Mouse (Mus musculus): ENCODE data around the gene Susd2. TPM values are rescaled to one million over a fixed set of nuclear protein-coding genes. Genes with fewer than 3 reads are reported as not detected.
A peak's percentile ranks its signal among the peaks of the same experiment; 100 is the strongest.

Gene Susd2
- polyA plus RNA-seq, 2 experiments = 0.84 to 1.0 TPM

- Histone ChIP-seq H3K4me3 (ENCODE audit: insufficient read depth in 1 of 2, low read depth in 2 of 2, low read length in 2 of 2) (no peak overlapping the region), H3K27me3 (ENCODE audit: control insufficient read depth, insufficient read depth, low read length) (no peaks in the 10 kb centered on the region), H3K4me1 (replicated peaks; ENCODE audit: control insufficient read depth in 2 of 2, insufficient read depth in 2 of 2, low read length in 1 of 2) (no peaks in the 10 kb centered on the region), H3K36me3 (replicated peaks; ENCODE audit: control insufficient read depth, insufficient read depth, low read depth) (no peaks in the 10 kb centered on the region), H3K4me2 (ENCODE audit: low read depth) (no peak overlapping the region), H3K9me3 (ENCODE audit: control insufficient read depth, low read length) (no peaks in the 10 kb centered on the region), H3K9ac (replicated peaks) (no peak overlapping the region), H3K27ac (no peak overlapping the region)
- whole genome bisulfite sequencing (ENCODE audit: insufficient replicate concordance) = 79% methylated on average over 12 of the region's 12 CpGs
- no peak for DNase-seq (ENCODE audit: low read depth in 3 of 3, low spot score in 3 of 3)
- no peak for ATAC-seq (ENCODE audit: insufficient read depth)
- TF ChIP-seq CTCF (IDR thresholded peaks at IDR 0.05; ENCODE audit: low read depth) (no peak), EP300 (IDR thresholded peaks at IDR 0.05; ENCODE audit: low read depth) (no peak)
These were observed 7.6 kb downstream of the Susd2 start for GRCm38 (mm10) chr10:75636084-75636786.

GRCm38 (mm10) chr10:75635693-75636055, 8.1 kb downstream of the Susd2 start:
- Histone ChIP-seq H3K4me3 (ENCODE audit: insufficient read depth in 1 of 2, low read depth in 2 of 2, low read length in 2 of 2) (no peak overlapping the region), H3K36me3 (replicated peaks; ENCODE audit: control insufficient read depth, insufficient read depth, low read depth) (no peaks in the 10 kb centered on the region), H3K4me2 (ENCODE audit: low read depth) (no peak overlapping the region), H3K9me3 (ENCODE audit: control insufficient read depth, low read length) (no peaks in the 10 kb centered on the region), H3K27ac (no peak overlapping the region), H3K27me3 (ENCODE audit: control insufficient read depth, insufficient read depth, low read length) (no peaks in the 10 kb centered on the region), H3K4me1 (replicated peaks; ENCODE audit: control insufficient read depth in 2 of 2, insufficient read depth in 2 of 2, low read length in 1 of 2) (no peaks in the 10 kb centered on the region), H3K9ac (replicated peaks) (no peak overlapping the region)
- WGBS (ENCODE audit: insufficient replicate concordance) = 3% methylated on average over 9 of the region's 9 CpGs
- peak; percentile 54 to 74 (median 61) for DNase-seq (ENCODE audit: low read depth in 3 of 3, low spot score in 3 of 3)
- no peak for TF ChIP-seq EP300 (IDR thresholded peaks at IDR 0.05; ENCODE audit: low read depth)
- peak; percentile 99 for TF ChIP-seq CTCF (IDR thresholded peaks at IDR 0.05; ENCODE audit: low read depth)
- peak; percentile 58; the same call in 1 of the 2 replicates for ATAC-seq (ENCODE audit: insufficient read depth)

GRCm38 (mm10) chr10:75635019-75635692, 8.7 kb downstream of the Susd2 start:
- no peaks in the 10 kb centered on the region for H3K4me1 ChIP-seq (replicated peaks; ENCODE audit: control insufficient read depth in 2 of 2, insufficient read depth in 2 of 2, low read length in 1 of 2)
- ATAC-seq (ENCODE audit: insufficient read depth) = peak; percentile 22; the same call in 1 of the 2 replicates
- H3K36me3 ChIP-seq (replicated peaks; ENCODE audit: control insufficient read depth, insufficient read depth, low read depth) = no peaks in the 10 kb centered on the region
- no peak overlapping the region for H3K4me3 ChIP-seq (ENCODE audit: insufficient read depth in 1 of 2, low read depth in 2 of 2, low read length in 2 of 2)
- 57% methylated on average over 14 of the region's 14 CpGs for WGBS (ENCODE audit: insufficient replicate concordance)
- H3K9me3 ChIP-seq (ENCODE audit: control insufficient read depth, low read length) = no peaks in the 10 kb centered on the region
- H3K27ac ChIP-seq = no peak overlapping the region
- no peak for DNase-seq (ENCODE audit: low read depth in 3 of 3, low spot score in 3 of 3)
- H3K9ac ChIP-seq (replicated peaks) = no peak overlapping the region
- no peaks in the 10 kb centered on the region for H3K27me3 ChIP-seq (ENCODE audit: control insufficient read depth, insufficient read depth, low read length)
- H3K4me2 ChIP-seq (ENCODE audit: low read depth) = no peak overlapping the region
- no peak for TF ChIP-seq CTCF (IDR thresholded peaks at IDR 0.05; ENCODE audit: low read depth)
- no peak for TF ChIP-seq EP300 (IDR thresholded peaks at IDR 0.05; ENCODE audit: low read depth)

GRCm38 (mm10) chr10:75634610-75635009, 9.2 kb downstream of the Susd2 start:
- Histone ChIP-seq H3K27ac (no peak overlapping the region), H3K27me3 (ENCODE audit: control insufficient read depth, insufficient read depth, low read length) (no peaks in the 10 kb centered on the region), H3K9me3 (ENCODE audit: control insufficient read depth, low read length) (no peaks in the 10 kb centered on the region), H3K36me3 (replicated peaks; ENCODE audit: control insufficient read depth, insufficient read depth, low read depth) (no peaks in the 10 kb centered on the region), H3K9ac (replicated peaks) (no peak overlapping the region), H3K4me1 (replicated peaks; ENCODE audit: control insufficient read depth in 2 of 2, insufficient read depth in 2 of 2, low read length in 1 of 2) (no peaks in the 10 kb centered on the region), H3K4me3 (ENCODE audit: insufficient read depth in 1 of 2, low read depth in 2 of 2, low read length in 2 of 2) (no peak overlapping the region), H3K4me2 (ENCODE audit: low read depth) (no peak overlapping the region)
- no peak for DNase-seq (ENCODE audit: low read depth in 3 of 3, low spot score in 3 of 3)
- no peak for TF ChIP-seq CTCF (IDR thresholded peaks at IDR 0.05; ENCODE audit: low read depth)
- TF ChIP-seq EP300 (IDR thresholded peaks at IDR 0.05; ENCODE audit: low read depth) = no peak
- no peak for ATAC-seq (ENCODE audit: insufficient read depth)
- WGBS (ENCODE audit: insufficient replicate concordance) = 76% methylated on average over 8 of the region's 8 CpGs

GRCm38 (mm10) chr10:75633576-75634139, 10.2 kb downstream of the Susd2 start:
- H3K4me2 ChIP-seq (ENCODE audit: low read depth) = no peak overlapping the region
- no peaks in the 10 kb centered on the region for H3K9me3 ChIP-seq (ENCODE audit: control insufficient read depth, low read length)
- DNase-seq (ENCODE audit: low read depth in 3 of 3, low spot score in 3 of 3) = no peak
- H3K4me1 ChIP-seq (replicated peaks; ENCODE audit: control insufficient read depth in 2 of 2, insufficient read depth in 2 of 2, low read length in 1 of 2) = no peaks in the 10 kb centered on the region
- TF ChIP-seq CTCF (IDR thresholded peaks at IDR 0.05; ENCODE audit: low read depth) (no peak), EP300 (IDR thresholded peaks at IDR 0.05; ENCODE audit: low read depth) (no peak)
- no peaks in the 10 kb centered on the region for H3K27me3 ChIP-seq (ENCODE audit: control insufficient read depth, insufficient read depth, low read length)
- no peak overlapping the region for H3K4me3 ChIP-seq (ENCODE audit: insufficient read depth in 1 of 2, low read depth in 2 of 2, low read length in 2 of 2)
- no peak overlapping the region for H3K9ac ChIP-seq (replicated peaks)
- WGBS (ENCODE audit: insufficient replicate concordance) = 55% methylated on average over 14 of the region's 14 CpGs
- H3K27ac ChIP-seq = no peak overlapping the region
- no peak for ATAC-seq (ENCODE audit: insufficient read depth)
- no peaks in the 10 kb centered on the region for H3K36me3 ChIP-seq (replicated peaks; ENCODE audit: control insufficient read depth, insufficient read depth, low read depth)

Measured in liver, embryonic 14.5 days (tissue).